Mouse (Mus musculus) megakaryocyte, embryonic 14.5 days (primary cell): ENCODE measurements around the gene 4932415D10Rik.

Experiments
- FLI1 ChIP-seq: IDR thresholded peaks from 2 replicates; pipeline ENCODE4 v1.6.1; 2012; ENCODE audit warnings: low read length, inconsistent platforms, mixed read lengths
- GATA1 ChIP-seq: IDR thresholded peaks from 3 replicates; pipeline ENCODE4 v1.6.1; 2012; ENCODE audit warnings: mixed read lengths, low read length, inconsistent platforms, borderline replicate concordance

- no peak for TF ChIP-seq GATA1
- no peak for TF ChIP-seq FLI1
Measured at GRCm38 (mm10) chr10:82240742-82241400, 75.5 kb downstream of the 4932415D10Rik start, which contains the start of gene Zfp938.
